Mouse (Mus musculus) kidney, postnatal 36 days (tissue): ENCODE results near the gene Gm21905.

Source experiments
- DNase-seq, 2 experiments: peaks; one replicate each; pipeline ENCODE4 v3.0.0; 2021 to 2022; ENCODE audit warnings: mixed read lengths in 2 of 2

Gene Gm21905

GRCm38 (mm10) chr5:67946321-67946720, at the start of gene Gm21905:
Gene Gm21905 (minus strand): TSS chr5:67946421.
- no peak for DNase-seq

GRCm38 (mm10) chr5:67990426-67990825, 44.2 kb upstream of the Gm21905 start:
- DNase-seq: no peak

GRCm38 (mm10) chr5:67981946-67982526, 35.8 kb upstream of the Gm21905 start:
- DNase-seq: no peak

GRCm38 (mm10) chr5:67969536-67969935, 23.3 kb upstream of the Gm21905 start:
- DNase-seq: no peak

GRCm38 (mm10) chr5:67961708-67962629, 15.7 kb upstream of the Gm21905 start:
- DNase-seq: no peak

- no peak for DNase-seq
These were observed 9.3 kb upstream of the Gm21905 start for GRCm38 (mm10) chr5:67955486-67955885.

- DNase-seq: no peak
These were observed 7.9 kb upstream of the Gm21905 start for GRCm38 (mm10) chr5:67954097-67954496.

GRCm38 (mm10) chr5:67948074-67948473, 1.9 kb upstream of the Gm21905 start:
- no peak for DNase-seq

- DNase-seq: peak; percentile 17 to 28
These were observed 785 bp upstream of the Gm21905 start for GRCm38 (mm10) chr5:67947006-67947405.

- DNase-seq: no peak
These were observed 2.0 kb downstream of the Gm21905 start for GRCm38 (mm10) chr5:67944074-67944785.

- peak in 1 of 2 experiments; percentile 27 for DNase-seq
These were observed 3.0 kb downstream of the Gm21905 start for GRCm38 (mm10) chr5:67943199-67943598.

- no peak for DNase-seq
These were observed 4.9 kb downstream of the Gm21905 start, which contains the start of gene Gm5108 for GRCm38 (mm10) chr5:67941369-67941768. Gene Gm5108 (plus strand): TSS chr5:67941669.

- no peak for DNase-seq
These were observed 14.6 kb downstream of the Gm21905 start for GRCm38 (mm10) chr5:67931623-67932022.

- no peak for DNase-seq
These were observed 15.6 kb downstream of the Gm21905 start for GRCm38 (mm10) chr5:67930584-67930983.

GRCm38 (mm10) chr5:67904555-67904954, 41.7 kb downstream of the Gm21905 start:
- no peak for DNase-seq

- no peak for DNase-seq
These were observed 47.3 kb downstream of the Gm21905 start for GRCm38 (mm10) chr5:67898921-67899320.

- DNase-seq: no peak
These were observed 61.6 kb downstream of the Gm21905 start for GRCm38 (mm10) chr5:67884422-67885210.

GRCm38 (mm10) chr5:67883564-67884171, 62.6 kb downstream of the Gm21905 start:
- no peak for DNase-seq
